Mouse (Mus musculus) testis, postnatal 14 days (tissue): ENCODE measurements at regions not wholly inside any gene's neighbourhood (a gene's known extent, or its start where the extent isn't known, plus 50 kb on each side); places are given as distances from the start of the nearest gene placed in this dataset.
"Not testable (repeated sequence)": the region's sequence is repeated elsewhere in the genome, so short reads cannot be mapped to it uniquely, and the experiment has no call there.

ENCODE experiments used
- DNase-seq: peaks from one replicate; pipeline ENCODE4 v3.0.0; 2021; ENCODE audit warnings: low spot score

- DNase-seq: no peak
Observed at GRCm38 (mm10) chr3:21878396-21878795, 198.1 kb upstream of the Tbl1xr1 start.

- DNase-seq: no peak
Observed at GRCm38 (mm10) chr3:21884216-21884615, 192.2 kb upstream of the Tbl1xr1 start.

- DNase-seq: no peak
Observed at GRCm38 (mm10) chr3:21888710-21889109, 187.7 kb upstream of the Tbl1xr1 start.

- DNase-seq: no peak
Observed at GRCm38 (mm10) chr3:21891819-21892480, 184.5 kb upstream of the Tbl1xr1 start.

- no peak for DNase-seq
Observed at GRCm38 (mm10) chr3:21892864-21893404, 183.5 kb upstream of the Tbl1xr1 start.

GRCm38 (mm10) chr3:21895551-21895950 lies 180.9 kb upstream of the Tbl1xr1 start:
- DNase-seq: no peak

GRCm38 (mm10) chr3:21898241-21898640 lies 178.2 kb upstream of the Tbl1xr1 start:
- no peak for DNase-seq

- DNase-seq: no peak
Observed at GRCm38 (mm10) chr3:21905384-21906073, 170.9 kb upstream of the Tbl1xr1 start.

GRCm38 (mm10) chr3:21908828-21909227 lies 167.6 kb upstream of the Tbl1xr1 start:
- DNase-seq: no peak

- DNase-seq: no peak
Observed at GRCm38 (mm10) chr3:21910080-21910479, 166.4 kb upstream of the Tbl1xr1 start.

GRCm38 (mm10) chr3:21911071-21911470 lies 165.4 kb upstream of the Tbl1xr1 start:
- DNase-seq: no peak

- DNase-seq: no peak
Observed at GRCm38 (mm10) chr3:21917228-21917910, 159.1 kb upstream of the Tbl1xr1 start.

- no peak for DNase-seq
Observed at GRCm38 (mm10) chr3:21918431-21918830, 158.0 kb upstream of the Tbl1xr1 start.

- no peak for DNase-seq
Observed at GRCm38 (mm10) chr3:21919931-21920330, 156.5 kb upstream of the Tbl1xr1 start.

GRCm38 (mm10) chr3:21931951-21932350 lies 144.5 kb upstream of the Tbl1xr1 start:
- no peak for DNase-seq

GRCm38 (mm10) chr3:21932696-21933095 lies 143.8 kb upstream of the Tbl1xr1 start:
- DNase-seq: not testable (repeated sequence)

- no peak for DNase-seq
Observed at GRCm38 (mm10) chr3:21934731-21935271, 141.7 kb upstream of the Tbl1xr1 start.

GRCm38 (mm10) chr3:21935571-21936261 lies 140.7 kb upstream of the Tbl1xr1 start:
- DNase-seq: peak; percentile 79

- no peak for DNase-seq
Observed at GRCm38 (mm10) chr3:21936262-21936603, 140.2 kb upstream of the Tbl1xr1 start.

GRCm38 (mm10) chr3:21936616-21937015 lies 139.8 kb upstream of the Tbl1xr1 start:
- DNase-seq: no peak

- no peak for DNase-seq
Observed at GRCm38 (mm10) chr3:21937281-21938035, 139.0 kb upstream of the Tbl1xr1 start.
